Mouse (Mus musculus) midbrain, postnatal 0 days (tissue): Measurements from ENCODE around the gene Cst8. TPM values are rescaled to one million over a fixed set of nuclear protein-coding genes. Genes with fewer than 3 reads are reported as not detected.
"Not testable (repeated sequence)": the region's sequence is repeated elsewhere in the genome, so short reads cannot be mapped to it uniquely, and the experiment has no call there.

ENCODE experiments used
- ATAC-seq: fragments of 200-750 bp; cut with Nextera tagmentation; 2 replicates; pipeline ENCODE4 v1.8.0; 2017; ENCODE audit warnings: moderate number of reproducible peaks, mild to moderate bottlenecking, moderate TSS enrichment, moderate library complexity; ENCODE audit not compliant: low FRiP score
- DNase-seq: peaks from one replicate; pipeline ENCODE4 v3.0.0-alpha.2; 2015; ENCODE audit warnings: low spot score
- H3K27ac ChIP-seq: fragments of 300-500 bp; sonication (generic); 2 replicates; pipeline ENCODE4 v1.5.1; 2014; ENCODE audit warnings: low read depth, mild to moderate bottlenecking, low read length, mixed read lengths
- H3K27me3 ChIP-seq: fragments of 300-500 bp; sonication (generic); 2 replicates; pipeline ENCODE4 v1.6.1; 2014; ENCODE audit warnings: low read length, control low read depth, mixed read lengths; ENCODE audit not compliant: insufficient read depth
- H3K36me3 ChIP-seq: fragments of 300-500 bp; sonication (generic); 2 replicates; pipeline ENCODE4 v1.6.1; 2014; ENCODE audit warnings: low read length, control low read depth, mixed read lengths; ENCODE audit not compliant: insufficient read depth
- H3K4me1 ChIP-seq: fragments of 300-500 bp; sonication (generic); 2 replicates; pipeline ENCODE4 v1.6.1; 2014; ENCODE audit warnings: mild to moderate bottlenecking, control low read depth, antibody characterized with exemption, low read length, mixed read lengths; ENCODE audit not compliant: insufficient read depth
- H3K4me2 ChIP-seq: fragments of 300-500 bp; sonication (generic); 2 replicates; pipeline ENCODE4 v1.6.1; 2014; ENCODE audit warnings: low read depth, mild to moderate bottlenecking, low read length, mixed read lengths; ENCODE audit not compliant: poor library complexity, severe bottlenecking
- H3K4me3 ChIP-seq: fragments of 300-500 bp; sonication (generic); 2 replicates; pipeline ENCODE4 v1.5.1; 2014; ENCODE audit warnings: low read depth, mild to moderate bottlenecking, low read length, moderate library complexity
- H3K9ac ChIP-seq: fragments of 300-500 bp; sonication (generic); replicated peaks from 2 replicates; pipeline ENCODE4 v1.6.1; 2014; ENCODE audit warnings: mild to moderate bottlenecking, low read length, moderate library complexity, mixed read lengths; ENCODE audit not compliant: poor library complexity, severe bottlenecking
- H3K9me3 ChIP-seq: fragments of 300-500 bp; sonication (generic); 2 replicates; pipeline ENCODE4 v1.6.1; 2016; ENCODE audit warnings: low read length, control low read depth
- CTCF ChIP-seq: IDR thresholded peaks from 2 replicates; pipeline ENCODE4 v1.5.1; 2016; ENCODE audit warnings: antibody characterized with exemption, mild to moderate bottlenecking
- WGBS: fragments of 180-500 bp; shearing (Covaris S2); extraction: QIAGEN DNeasy Blood & Tissue Kit; methylation state at CpG from one replicate; pipeline ENCODE4 v1.1.7; 2014; 5-methylcytosine and 5-hydroxymethylcytosine counted together
- polyA plus RNA-seq: library from polyadenylated mRNA; unstranded; fragments of >200 nt; fragmentation: Nextera tagmentation; extraction: Ambion mirVana; gene quantifications from 2 replicates; pipeline ENCODE4 v1.2.1, GENCODE M21; 2015
- total RNA-seq: library from RNA; depleted of rRNA; stranded (reverse); fragments of >200 nt; gene quantifications from 2 replicates; pipeline ENCODE4 v1.2.3, GENCODE M21; 2014; rRNA removed

The Cst8 gene
- total RNA-seq (not detected in 2 replicates), polyA plus RNA-seq (not detected in 2 replicates)

DNA sequence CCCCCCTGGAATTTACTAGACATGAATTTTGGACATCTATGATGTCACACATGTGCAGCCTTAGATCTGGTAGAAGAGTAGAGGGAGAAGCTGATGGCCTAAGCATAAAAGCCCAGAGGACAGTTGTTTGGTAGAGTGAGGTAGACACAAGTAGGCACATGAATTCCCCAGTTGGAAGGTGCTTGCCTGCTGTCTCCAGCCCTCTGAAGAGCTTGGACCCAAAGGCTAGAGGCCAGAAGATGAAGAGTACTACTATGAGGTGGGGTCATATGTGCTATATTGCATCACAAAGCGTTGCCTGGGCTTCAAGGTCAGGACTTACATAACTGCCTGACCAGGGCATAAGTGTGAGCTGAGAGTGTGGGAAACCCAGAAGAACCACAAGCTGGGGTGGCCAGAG, at the start of gene Cst8:
Gene Cst8, plus strand, starts transcription at position 301 of the 400 bp plus-strand sequence.
- Histone ChIP-seq H3K27me3 (no peaks in the 10 kb centered on the region), H3K4me1 (no peaks in the 10 kb centered on the region), H3K36me3 (no peaks in the 10 kb centered on the region), H3K4me2 (no peak within 1 kb of the TSS), H3K27ac (no peak within 1 kb of the TSS), H3K4me3 (no peak within 1 kb of the TSS), H3K9me3 (no peaks in the 10 kb centered on the region), H3K9ac (no peak within 1 kb of the TSS)
- no peak for DNase-seq
- no peak for TF ChIP-seq CTCF
- ATAC-seq: no peak
- WGBS: 93% methylated on average over 1 of the region's 1 CpGs

DNA sequence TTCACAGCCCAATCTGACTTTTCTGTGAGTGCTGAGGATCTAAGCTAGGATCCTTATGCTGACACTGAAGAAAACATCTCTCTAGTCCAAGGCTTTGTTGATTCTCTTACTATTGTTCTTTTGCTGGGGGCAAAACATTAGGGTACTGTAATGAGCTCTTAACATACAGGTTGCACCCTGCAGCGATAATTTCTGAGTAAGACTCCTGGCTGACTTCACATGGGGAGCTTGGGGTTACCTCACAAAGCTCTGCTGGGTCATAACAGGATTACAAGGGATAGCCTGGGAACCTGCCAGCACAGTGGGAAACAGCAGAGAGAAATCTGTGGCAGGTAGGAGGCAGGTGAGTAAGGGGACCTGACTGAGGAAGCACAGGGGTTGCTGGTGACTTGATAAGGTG, 48.5 kb upstream of the Cst8 start, which contains the start of gene Cstl1:
Gene Cstl1, plus strand, starts transcription at position 301 of the 400 bp plus-strand sequence.
- TF ChIP-seq CTCF: no peak
- no peaks in the 10 kb centered on the region for H3K36me3 ChIP-seq
- H3K9ac ChIP-seq: no peak within 1 kb of the TSS
- ATAC-seq: no peak
- no peak within 1 kb of the TSS for H3K4me3 ChIP-seq
- 89% methylated on average over 1 of the region's 1 CpGs for WGBS
- H3K27ac ChIP-seq: no peak within 1 kb of the TSS
- no peaks in the 10 kb centered on the region for H3K4me1 ChIP-seq
- H3K4me2 ChIP-seq: no peak within 1 kb of the TSS
- no peaks in the 10 kb centered on the region for H3K9me3 ChIP-seq
- no peak for DNase-seq
- no peaks in the 10 kb centered on the region for H3K27me3 ChIP-seq

DNA sequence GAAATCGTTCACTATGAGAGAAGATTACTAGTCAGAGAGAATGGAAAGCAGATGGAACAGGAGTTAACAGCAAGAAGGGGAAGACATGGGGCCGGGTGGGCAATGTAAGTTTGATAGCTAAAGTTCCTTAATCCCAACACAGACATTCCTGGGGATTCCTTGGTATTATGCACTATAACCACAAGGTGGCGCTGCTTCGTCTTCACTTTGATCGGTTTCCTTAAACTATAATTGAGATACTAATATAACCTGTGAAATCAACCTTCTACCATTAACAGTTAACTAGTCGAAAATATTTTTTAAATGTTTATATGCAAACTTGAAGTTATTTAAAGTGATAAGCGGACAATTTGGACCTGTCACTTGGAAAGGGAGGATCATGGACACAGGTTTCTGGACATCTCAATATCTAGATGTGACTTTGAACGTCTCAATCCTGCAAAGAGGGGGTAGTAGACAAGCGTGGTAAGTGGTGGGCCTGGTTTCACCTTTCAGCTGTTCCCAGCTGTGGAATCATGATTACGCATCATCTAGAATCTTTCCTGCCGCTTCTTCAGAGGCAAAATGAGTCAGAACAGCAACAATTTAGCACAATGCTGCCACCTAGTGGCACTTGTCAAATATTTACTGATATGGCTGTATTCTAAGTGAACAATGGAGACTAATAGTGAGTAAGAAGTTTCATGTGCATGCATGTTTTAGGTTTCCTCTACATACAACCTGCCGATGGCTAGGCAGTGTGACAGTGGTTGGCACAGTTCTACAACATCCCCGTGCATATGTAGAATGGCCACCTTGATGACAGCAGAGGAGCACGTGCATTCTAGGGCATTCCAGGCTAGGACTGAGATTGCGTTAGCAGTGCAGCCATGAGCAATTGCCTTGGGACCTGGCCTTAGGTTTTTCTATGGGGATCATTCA, 46.4 kb upstream of the Cst8 start:
- DNase-seq (peak; percentile 95), ATAC-seq (peak; percentile 90)
- H3K9me3 ChIP-seq: no peaks in the 10 kb centered on the region
- H3K4me1 ChIP-seq: no peaks in the 10 kb centered on the region
- TF ChIP-seq CTCF: peak; percentile 84
- WGBS: 17% methylated on average over 15 of the region's 15 CpGs
- H3K4me2 ChIP-seq: peak overlapping the region; percentile 61
- H3K4me3 ChIP-seq: peak overlapping the region; percentile 39
- H3K9ac ChIP-seq: no peak overlapping the region
- H3K36me3 ChIP-seq: no peaks in the 10 kb centered on the region
- H3K27me3 ChIP-seq: no peaks in the 10 kb centered on the region
- H3K27ac ChIP-seq: no peak overlapping the region

DNA sequence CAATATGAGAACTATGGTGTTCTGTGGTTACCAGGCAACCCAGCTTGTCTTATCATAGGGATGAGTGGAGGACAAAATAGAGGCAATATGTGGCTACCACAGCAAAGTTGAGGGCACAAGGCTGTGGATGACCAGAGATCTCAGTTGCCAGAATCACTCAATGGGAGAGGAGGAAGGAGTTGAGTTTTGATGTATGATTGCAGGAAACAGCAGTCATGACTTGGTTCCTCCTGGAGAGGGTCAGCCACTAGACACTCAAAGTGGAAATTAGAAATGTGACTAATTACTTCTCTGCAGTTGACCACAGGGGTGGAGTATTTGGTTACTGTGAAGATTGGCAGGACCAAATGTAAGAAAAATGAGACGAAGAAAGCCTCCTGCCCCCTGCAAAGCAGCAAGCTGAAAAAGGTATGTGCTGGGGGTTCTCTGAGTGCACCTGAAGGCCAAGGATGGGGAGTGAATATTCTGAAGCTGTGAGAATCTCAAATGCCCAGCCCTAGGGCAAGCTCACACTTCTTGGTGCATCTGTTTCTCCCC, 44.2 kb upstream of the Cst8 start:
- Histone ChIP-seq H3K4me1 (no peaks in the 10 kb centered on the region), H3K9me3 (no peaks in the 10 kb centered on the region), H3K4me3 (no peak overlapping the region), H3K27me3 (no peaks in the 10 kb centered on the region), H3K36me3 (no peaks in the 10 kb centered on the region), H3K4me2 (no peak overlapping the region), H3K9ac (no peak overlapping the region), H3K27ac (no peak overlapping the region)
- WGBS: 63% methylated on average over 1 of the region's 1 CpGs
- no peak for DNase-seq
- TF ChIP-seq CTCF: no peak
- no peak for ATAC-seq

DNA sequence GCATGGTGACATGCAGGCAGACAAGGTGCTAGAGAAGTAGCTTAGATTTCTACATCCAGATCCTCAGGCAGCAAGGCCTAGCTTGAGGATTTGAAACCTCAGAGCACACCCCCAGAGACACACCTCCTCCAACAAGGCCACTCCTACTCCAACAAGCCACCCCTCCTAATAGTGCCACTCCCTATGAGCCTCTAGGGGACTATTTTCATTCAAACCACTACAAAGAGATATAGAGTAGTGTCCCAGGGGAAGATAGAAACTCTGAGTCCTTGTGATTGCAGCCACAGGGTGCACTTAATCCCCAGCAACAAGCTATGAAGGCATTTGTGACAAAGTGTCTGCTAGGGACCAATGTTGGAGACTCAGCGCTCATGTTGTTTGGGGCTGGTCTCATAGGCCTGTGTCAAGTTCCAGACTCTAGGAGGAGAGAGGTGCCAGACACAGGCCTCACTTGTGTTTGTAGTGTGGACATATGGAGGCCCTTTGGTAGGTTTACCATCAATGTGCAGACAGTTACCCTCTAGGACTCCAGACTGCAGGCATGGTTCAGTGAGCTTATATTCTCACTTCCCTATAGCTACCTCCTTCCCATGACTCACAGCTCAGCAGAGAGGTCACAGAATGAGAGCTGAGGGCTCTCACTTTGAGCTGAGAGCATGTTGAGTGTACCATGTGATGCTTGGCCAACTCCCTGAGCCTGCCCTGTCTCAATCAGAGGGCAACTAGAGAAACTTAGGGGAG, 34.8 kb upstream of the Cst8 start:
- Histone ChIP-seq H3K9me3 (no peaks in the 10 kb centered on the region), H3K36me3 (no peaks in the 10 kb centered on the region), H3K4me3 (no peak overlapping the region), H3K9ac (no peak overlapping the region), H3K4me2 (no peak overlapping the region), H3K27me3 (no peaks in the 10 kb centered on the region), H3K27ac (no peak overlapping the region), H3K4me1 (no peaks in the 10 kb centered on the region)
- TF ChIP-seq CTCF: no peak
- DNase-seq: no peak
- ATAC-seq: no peak
- 96% methylated on average over 1 of the region's 1 CpGs for WGBS

DNA sequence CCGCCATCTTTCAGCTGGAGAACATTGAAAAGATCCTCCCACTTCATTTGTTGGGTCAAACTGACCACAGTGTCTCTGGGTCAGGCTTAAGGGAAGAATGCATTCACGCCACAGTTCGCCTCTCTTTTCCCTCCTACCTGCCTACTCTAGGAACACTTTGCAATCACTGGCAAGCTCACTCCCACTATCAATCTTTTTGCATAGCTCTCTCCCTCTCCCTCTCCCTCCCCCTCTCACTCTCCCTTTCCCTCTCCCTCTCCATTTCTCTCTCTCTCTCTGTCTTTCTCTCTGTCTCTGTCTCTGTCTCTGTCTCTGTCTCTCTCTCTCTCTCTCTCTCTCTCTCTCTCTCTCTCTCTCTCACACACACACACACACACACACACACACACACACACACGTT, 27.2 kb upstream of the Cst8 start, which contains the start of gene Cst11:
Gene Cst11, minus strand, starts transcription at position 101 of the 400 bp plus-strand sequence.
- H3K4me3 ChIP-seq, DNase-seq, H3K9ac ChIP-seq, H3K36me3 ChIP-seq, ATAC-seq, H3K9me3 ChIP-seq, H3K4me1 ChIP-seq, H3K4me2 ChIP-seq, H3K27me3 ChIP-seq, H3K27ac ChIP-seq: not testable (repeated sequence)
- 86% methylated on average over 4 of the region's 4 CpGs for WGBS
